Mouse (Mus musculus): ENCODE data around the gene Agtrap.

GRCm38 (mm10) chr4:148039254-148040028 lies 48.4 kb downstream of the Agtrap start:
- TF ChIP-seq CTCF (IDR thresholded peaks at IDR 0.05; ENCODE audit: low read depth): no peak
- 0 out of 2 replicates have a peak, but pooled peaks have one; percentile 33 for TF ChIP-seq EP300 (IDR thresholded peaks at IDR 0.05; ENCODE audit: low read depth)
